ENCODE assay signal across 7 mouse cellular contexts in genomic region chr13:98262636-98263457, GRCm38 (mm10). TPM values are rescaled to one million over a fixed set of nuclear protein-coding genes. Genes with fewer than 3 reads are reported as not detected.
DNase-seq lines count a peak whose midpoint lies in the region; ATAC-seq lines count a peak whose summit lies in the region.

Gene Utp15 (minus strand): TSS chr13:98263041.
Gene Ankra2 (plus strand): TSS chr13:98263074.

- peak; percentile 97 for DNase-seq in adrenal gland, adult 8-10 months
- DNase-seq in embryo, embryonic 9.5 days (ENCODE audit: extremely low spot score): peak; percentile 99
- DNase-seq in gastrocnemius, postnatal 4 days (ENCODE audit: low spot score in 2 of 2): peak; percentile 99
- DNase-seq in left cerebral cortex, postnatal 36 days (ENCODE audit: low spot score in 2 of 2): peak; percentile 99
- peak; percentile 100 for DNase-seq in midbrain, embryonic 11.5 days (ENCODE audit: low spot score, missing footprints)
- peak; percentile 98 for DNase-seq in skeletal muscle tissue, adult 2 months (ENCODE audit: low read depth, low spot score)

- no peaks in the 10 kb centered on the region for H3K9me3 ChIP-seq in intestine, embryonic 16.5 days (ENCODE audit: control insufficient read depth, low read length)
- no peaks in the 10 kb centered on the region for H3K9me3 ChIP-seq in midbrain, embryonic 11.5 days (ENCODE audit: control insufficient read depth, low read length)

- peak; percentile 99 for ATAC-seq in intestine, embryonic 16.5 days
- peak; percentile 99 for ATAC-seq in midbrain, embryonic 11.5 days (ENCODE audit: low FRiP score)

- H3K27ac ChIP-seq in intestine, embryonic 16.5 days (ENCODE audit: low read length): peak within 1 kb of the TSS; percentile 97
- H3K27ac ChIP-seq in midbrain, embryonic 11.5 days (ENCODE audit: low read depth, low read length): peak within 1 kb of the TSS; percentile 75

- 0 out of 2 replicates have a peak, but pooled peaks cover 8% of the 10 kb centered on the region for H3K36me3 ChIP-seq in intestine, embryonic 16.5 days (ENCODE audit: control insufficient read depth, insufficient read depth, low read length)
- H3K36me3 ChIP-seq in midbrain, embryonic 11.5 days (ENCODE audit: control insufficient read depth, insufficient read depth, low read length): no peaks in the 10 kb centered on the region

- peak within 1 kb of the TSS; percentile 88 for H3K4me2 ChIP-seq in intestine, embryonic 16.5 days (ENCODE audit: low read depth, low read length)
- H3K4me2 ChIP-seq in midbrain, embryonic 11.5 days: peak within 1 kb of the TSS; percentile 82

- peak within 1 kb of the TSS; percentile 93 for H3K4me3 ChIP-seq in intestine, embryonic 16.5 days (ENCODE audit: low read length)
- H3K4me3 ChIP-seq in midbrain, embryonic 11.5 days (ENCODE audit: low read depth, low read length): peak within 1 kb of the TSS; percentile 92

- intact Hi-C loops in left cerebral cortex, postnatal 36 days (cut with DNase I): loop anchor here (5.0 kb wide), 1 partner anchor 54 kb away; the partner anchor contains the start of gene Btf3

- under 1% methylated on average over 71 of the region's 71 CpGs for WGBS in intestine, embryonic 16.5 days
- under 1% methylated on average over 71 of the region's 71 CpGs for WGBS in midbrain, embryonic 11.5 days

- peaks cover 17% of the 10 kb centered on the region for H3K4me1 ChIP-seq in intestine, embryonic 16.5 days (ENCODE audit: control insufficient read depth, insufficient read depth, low read length)
- H3K4me1 ChIP-seq in midbrain, embryonic 11.5 days (ENCODE audit: control insufficient read depth, insufficient read depth, low read length): peaks cover 18% of the 10 kb centered on the region; the same call in 1 of the 2 replicates

- H3K27me3 ChIP-seq in intestine, embryonic 16.5 days (replicated peaks; ENCODE audit: control insufficient read depth, insufficient read depth, low read length): no peaks in the 10 kb centered on the region
- no peaks in the 10 kb centered on the region for H3K27me3 ChIP-seq in midbrain, embryonic 11.5 days (ENCODE audit: control insufficient read depth, insufficient read depth, low read length)

- H3K9ac ChIP-seq in intestine, embryonic 16.5 days (ENCODE audit: low read depth, low read length): peak within 1 kb of the TSS; percentile 91
- H3K9ac ChIP-seq in midbrain, embryonic 11.5 days (ENCODE audit: low read length): peak within 1 kb of the TSS; percentile 88

RNA-seq across cellular contexts. Expression of gene Utp15, which starts in this region (rescaled TPM):
- 10 to 100 TPM; 19.8 to 24.6 (median 22.1) TPM for total RNA-seq in adrenal gland, adult 8-10 months (2022)
- total RNA-seq in gastrocnemius, postnatal 4 days (2021): 1 to 10 TPM; 8.4 to 9.9 TPM
- 29.7 and 30.8 TPM in 2 replicates for polyA plus RNA-seq in intestine, embryonic 16.5 days (2015; fragmentation: Nextera tagmentation; extraction: Ambion mirVana)
- total RNA-seq in left cerebral cortex, postnatal 36 days (2021): 10 to 100 TPM; 19.5 to 21.2 TPM
- polyA plus RNA-seq in midbrain, embryonic 11.5 days (2014; fragmentation: Nextera tagmentation; extraction: Ambion mirVana): 40.4 and 42.9 TPM in 2 replicates

RNA-seq across cellular contexts. Expression of gene Ankra2, which starts in this region (rescaled TPM):
- 10 to 100 TPM; 24.0 to 34.5 (median 28.7) TPM for total RNA-seq in adrenal gland, adult 8-10 months (2022)
- total RNA-seq in gastrocnemius, postnatal 4 days (2021): 10 to 100 TPM; 22.0 to 24.8 TPM
- polyA plus RNA-seq in intestine, embryonic 16.5 days (2015; fragmentation: Nextera tagmentation; extraction: Ambion mirVana): 17.2 and 17.8 TPM in 2 replicates
- 10 to 100 TPM; 48.3 to 53.0 TPM for total RNA-seq in left cerebral cortex, postnatal 36 days (2021)
- polyA plus RNA-seq in midbrain, embryonic 11.5 days (2014; fragmentation: Nextera tagmentation; extraction: Ambion mirVana): 40.6 and 41.9 TPM in 2 replicates

Comparison
In these comparisons a context has a peak if more than half of its experiments do, and no peak if none do; other contexts are left out.
1. Peak in every context shown above with its lines: DNase-seq, ATAC-seq, H3K4me3 ChIP-seq and H3K27ac ChIP-seq.